Mouse (Mus musculus) C2C12 (cell line): ENCODE measurements at regions not wholly inside any gene's neighbourhood (a gene's known extent, or its start where the extent isn't known, plus 50 kb on each side); places are given as distances from the start of the nearest gene placed in this dataset.

Experiments
- CTCF ChIP-seq: IDR thresholded peaks from one replicate; pipeline ENCODE4 v1.5.1; 2011; ENCODE audit not compliant: control insufficient read depth, insufficient read depth, insufficient read length
- MYOD1 ChIP-seq: IDR thresholded peaks from one replicate; pipeline ENCODE4 v1.6.1; 2011; ENCODE audit warnings: low read depth; ENCODE audit not compliant: control insufficient read depth, insufficient read length
- USF1 ChIP-seq: IDR thresholded peaks from one replicate; pipeline ENCODE4 v1.6.1; 2011; ENCODE audit warnings: low read depth, mild to moderate bottlenecking, control low read depth, moderate library complexity

GRCm38 (mm10) chr9:120808741-120809425 is 120.1 kb upstream of the Ctnnb1 start:
- no peak for TF ChIP-seq CTCF
- no peak for TF ChIP-seq USF1
- TF ChIP-seq MYOD1: no peak
